Mouse (Mus musculus): ENCODE measurements around the gene Dgkq. TPM values are rescaled to one million over a fixed set of nuclear protein-coding genes. Genes with fewer than 3 reads are reported as not detected.

Gene Dgkq
- polyA plus RNA-seq, 1 experiment: 21.0 TPM

DNA sequence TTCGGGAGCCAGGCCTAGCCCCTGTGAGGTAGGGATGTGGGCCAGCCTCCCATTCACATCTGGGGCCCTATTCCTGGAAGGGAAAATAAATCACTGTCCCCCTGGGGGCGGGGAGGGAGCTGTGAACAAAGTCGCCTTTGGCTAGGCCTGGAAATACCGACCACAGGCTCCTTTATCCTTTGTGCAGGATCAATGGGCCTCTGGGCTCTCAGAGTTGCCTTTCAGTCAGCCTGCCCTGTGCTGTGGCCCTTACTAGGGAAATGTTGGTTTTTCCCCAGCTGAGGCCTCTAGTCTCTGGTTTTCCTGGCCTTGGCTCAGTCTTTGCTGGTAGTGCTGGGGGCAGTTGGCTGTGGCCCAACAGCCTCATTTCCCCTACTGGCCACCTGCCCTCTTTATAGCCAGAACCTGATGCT is 27.9 kb upstream of the Dgkq start:
- H3K4me3 ChIP-seq (ENCODE audit: extremely low read depth, insufficient read depth, insufficient read length): no peak overlapping the region
- DNase-seq (ENCODE audit: low read depth in 1 of 2, low spot score in 2 of 2): no peak
- H3K36me3 ChIP-seq (ENCODE audit: control insufficient read depth, insufficient read depth, low read length): no peaks in the 10 kb centered on the region
- no peaks in the 10 kb centered on the region; the same call in 1 of the 2 replicates for H3K4me1 ChIP-seq (ENCODE audit: control insufficient read depth, insufficient read depth, insufficient read length)
- 93% methylated on average over 4 of the region's 4 CpGs for WGBS
- no peaks in the 10 kb centered on the region for H3K27me3 ChIP-seq (ENCODE audit: control insufficient read depth, insufficient read depth, low read length)
- TF ChIP-seq CTCF (IDR thresholded peaks at IDR 0.05; ENCODE audit: extremely low read depth, insufficient read depth, insufficient read length, insufficient replicate concordance) (no peak), POLR2A (IDR thresholded peaks at IDR 0.05; ENCODE audit: low read depth, low read length) (no peak)
- no peak overlapping the region for H3K27ac ChIP-seq (ENCODE audit: insufficient read depth, low read length)

DNA sequence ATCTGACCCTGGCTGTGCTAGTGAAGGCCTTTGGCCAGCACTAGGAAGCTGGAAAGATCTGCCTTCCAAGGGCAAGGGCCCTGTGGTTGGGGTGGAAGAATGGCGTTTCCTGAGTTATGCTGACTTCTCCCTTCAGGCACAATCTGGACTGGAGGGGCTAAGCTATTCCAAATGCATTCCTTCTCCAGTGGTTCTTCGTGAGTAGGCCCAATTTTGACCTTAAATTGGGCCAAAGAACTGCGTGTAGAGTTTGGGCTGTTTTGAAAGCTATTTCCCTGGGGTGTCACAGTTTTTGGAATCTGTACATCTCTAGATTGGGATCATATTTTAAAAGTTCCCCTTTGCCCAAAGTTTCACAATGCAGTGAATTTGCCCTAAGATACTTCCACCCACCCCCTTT is 27.1 kb upstream of the Dgkq start:
- TF ChIP-seq POLR2A (IDR thresholded peaks at IDR 0.05; ENCODE audit: low read depth, low read length) (no peak), CTCF (IDR thresholded peaks at IDR 0.05; ENCODE audit: extremely low read depth, insufficient read depth, insufficient read length, insufficient replicate concordance) (no peak)
- Histone ChIP-seq H3K27me3 (ENCODE audit: control insufficient read depth, insufficient read depth, low read length) (no peaks in the 10 kb centered on the region), H3K36me3 (ENCODE audit: control insufficient read depth, insufficient read depth, low read length) (no peaks in the 10 kb centered on the region), H3K4me3 (ENCODE audit: extremely low read depth, insufficient read depth, insufficient read length) (no peak overlapping the region), H3K4me1 (ENCODE audit: control insufficient read depth, insufficient read depth, insufficient read length) (no peaks in the 10 kb centered on the region; the same call in 1 of the 2 replicates), H3K27ac (ENCODE audit: insufficient read depth, low read length) (no peak overlapping the region)
- no peak for DNase-seq (ENCODE audit: low read depth in 1 of 2, low spot score in 2 of 2)
- WGBS: 89% methylated on average over 3 of the region's 3 CpGs

DNA sequence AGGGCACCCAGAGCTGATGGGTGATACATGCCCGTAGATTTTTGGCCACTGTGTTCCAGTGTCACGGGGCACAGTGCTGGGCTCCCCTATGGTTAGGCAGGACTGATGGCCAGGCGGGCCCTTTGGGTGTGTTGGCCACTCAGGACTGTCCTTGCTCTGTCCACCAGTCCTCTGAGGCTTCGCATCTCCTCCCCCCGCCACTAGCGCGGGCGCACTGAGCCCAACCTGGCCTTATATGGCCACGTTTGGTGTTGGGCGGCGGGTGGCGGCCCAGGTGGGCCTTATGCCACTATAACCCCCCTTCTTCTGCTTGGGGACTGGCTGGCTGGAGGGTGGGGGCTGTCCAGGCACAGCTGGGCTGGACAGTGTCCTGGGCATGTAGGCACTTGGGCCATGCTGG is 26.4 kb upstream of the Dgkq start:
- H3K36me3 ChIP-seq (ENCODE audit: control insufficient read depth, insufficient read depth, low read length): no peaks in the 10 kb centered on the region
- TF ChIP-seq POLR2A (IDR thresholded peaks at IDR 0.05; ENCODE audit: low read depth, low read length): no peak
- no peak for TF ChIP-seq CTCF (IDR thresholded peaks at IDR 0.05; ENCODE audit: extremely low read depth, insufficient read depth, insufficient read length, insufficient replicate concordance)
- no peak for DNase-seq (ENCODE audit: low read depth in 1 of 2, low spot score in 2 of 2)
- H3K4me3 ChIP-seq (ENCODE audit: extremely low read depth, insufficient read depth, insufficient read length): no peak overlapping the region
- 96% methylated on average over 12 of the region's 12 CpGs for WGBS
- H3K27me3 ChIP-seq (ENCODE audit: control insufficient read depth, insufficient read depth, low read length): no peaks in the 10 kb centered on the region
- H3K4me1 ChIP-seq (ENCODE audit: control insufficient read depth, insufficient read depth, insufficient read length): no peaks in the 10 kb centered on the region; the same call in 1 of the 2 replicates
- H3K27ac ChIP-seq (ENCODE audit: insufficient read depth, low read length): no peak overlapping the region

DNA sequence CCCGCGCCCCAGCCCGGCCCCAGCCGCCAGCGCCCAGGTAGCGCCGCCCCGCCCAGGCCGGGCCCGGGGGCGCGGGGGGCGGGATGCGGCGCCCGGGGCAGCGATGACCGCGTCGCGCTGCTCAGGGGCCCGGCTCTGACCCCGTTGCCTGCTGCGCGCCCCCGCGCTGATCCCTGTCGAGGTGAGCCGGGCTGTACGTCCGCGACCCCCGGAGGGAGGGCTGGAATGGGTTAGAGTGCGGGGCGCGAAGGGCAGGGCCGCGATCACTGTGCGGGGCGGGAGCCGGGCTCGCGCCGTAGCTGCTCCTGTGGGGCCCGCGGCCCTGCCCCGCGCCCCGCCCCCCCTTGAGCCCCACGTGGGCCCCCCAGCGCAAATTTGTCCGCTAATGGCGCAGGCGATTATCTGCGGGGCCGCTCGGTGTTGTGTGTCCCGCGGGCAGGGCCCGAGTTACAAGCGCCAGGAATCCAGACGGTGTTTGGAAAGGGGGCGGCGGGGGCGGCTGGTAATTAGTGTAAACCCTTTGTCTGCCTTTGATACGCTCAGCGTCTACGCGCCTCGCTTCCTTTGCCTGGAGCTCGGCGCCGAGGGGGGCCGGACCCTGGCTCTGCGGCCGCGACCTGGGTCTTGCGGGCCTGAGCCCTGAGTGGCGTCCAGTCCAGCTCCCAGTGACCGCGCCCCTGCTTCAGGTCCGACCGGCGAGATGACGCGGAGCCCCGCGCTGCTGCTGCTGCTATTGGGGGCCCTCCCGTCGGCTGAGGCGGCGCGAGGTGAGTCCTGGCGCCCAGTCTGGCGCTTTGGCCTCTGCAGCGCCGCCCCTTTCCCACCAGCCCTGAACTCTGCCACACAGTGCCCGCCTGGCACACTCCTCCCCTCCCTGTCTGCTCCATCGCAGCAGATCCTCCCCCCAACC is 25.1 kb upstream of the Dgkq start:
- DNase-seq (ENCODE audit: low read depth in 1 of 2, low spot score in 2 of 2): peak in 1 of 2 experiments; percentile 21
- no peaks in the 10 kb centered on the region; the same call in 1 of the 2 replicates for H3K4me1 ChIP-seq (ENCODE audit: control insufficient read depth, insufficient read depth, insufficient read length)
- TF ChIP-seq POLR2A (IDR thresholded peaks at IDR 0.05; ENCODE audit: low read depth, low read length): no peak
- no peak for TF ChIP-seq CTCF (IDR thresholded peaks at IDR 0.05; ENCODE audit: extremely low read depth, insufficient read depth, insufficient read length, insufficient replicate concordance)
- H3K4me3 ChIP-seq (ENCODE audit: extremely low read depth, insufficient read depth, insufficient read length): peak overlapping the region; percentile 66
- H3K36me3 ChIP-seq (ENCODE audit: control insufficient read depth, insufficient read depth, low read length): no peaks in the 10 kb centered on the region
- no peak overlapping the region for H3K27ac ChIP-seq (ENCODE audit: insufficient read depth, low read length)
- no peaks in the 10 kb centered on the region for H3K27me3 ChIP-seq (ENCODE audit: control insufficient read depth, insufficient read depth, low read length)
- under 1% methylated on average over 81 of the region's 99 CpGs for WGBS

DNA sequence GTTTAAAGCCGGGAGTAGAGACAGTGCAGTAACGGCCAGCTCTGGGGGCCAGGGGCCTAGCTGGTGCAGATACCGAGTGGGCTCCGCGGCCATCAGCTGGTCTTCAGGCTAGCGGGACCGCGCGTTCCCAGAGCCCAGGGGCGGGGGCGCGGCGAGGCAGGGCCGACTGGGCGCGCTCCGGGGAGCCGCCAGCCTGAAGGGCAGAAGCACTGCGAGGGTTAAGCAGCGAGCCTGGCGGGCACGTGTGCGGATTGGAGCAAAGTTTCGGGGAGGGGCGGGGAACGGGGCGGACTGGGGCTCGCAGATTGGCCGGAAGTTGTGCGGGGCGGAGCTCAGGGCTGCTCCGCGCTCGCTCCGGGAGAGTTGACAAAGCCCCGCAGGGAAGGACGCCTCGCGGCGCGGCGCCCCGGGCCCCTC is 24.4 kb upstream of the Dgkq start:
- no peak overlapping the region for H3K27ac ChIP-seq (ENCODE audit: insufficient read depth, low read length)
- no peak for TF ChIP-seq CTCF (IDR thresholded peaks at IDR 0.05; ENCODE audit: extremely low read depth, insufficient read depth, insufficient read length, insufficient replicate concordance)
- TF ChIP-seq POLR2A (IDR thresholded peaks at IDR 0.05; ENCODE audit: low read depth, low read length): no peak
- no peaks in the 10 kb centered on the region for H3K36me3 ChIP-seq (ENCODE audit: control insufficient read depth, insufficient read depth, low read length)
- H3K27me3 ChIP-seq (ENCODE audit: control insufficient read depth, insufficient read depth, low read length): no peaks in the 10 kb centered on the region
- no peaks in the 10 kb centered on the region; the same call in 1 of the 2 replicates for H3K4me1 ChIP-seq (ENCODE audit: control insufficient read depth, insufficient read depth, insufficient read length)
- H3K4me3 ChIP-seq (ENCODE audit: extremely low read depth, insufficient read depth, insufficient read length): peak overlapping the region; percentile 68
- peak; percentile 75 to 81 for DNase-seq (ENCODE audit: low read depth in 1 of 2, low spot score in 2 of 2)
- 1% methylated on average over 31 of the region's 43 CpGs for WGBS

DNA sequence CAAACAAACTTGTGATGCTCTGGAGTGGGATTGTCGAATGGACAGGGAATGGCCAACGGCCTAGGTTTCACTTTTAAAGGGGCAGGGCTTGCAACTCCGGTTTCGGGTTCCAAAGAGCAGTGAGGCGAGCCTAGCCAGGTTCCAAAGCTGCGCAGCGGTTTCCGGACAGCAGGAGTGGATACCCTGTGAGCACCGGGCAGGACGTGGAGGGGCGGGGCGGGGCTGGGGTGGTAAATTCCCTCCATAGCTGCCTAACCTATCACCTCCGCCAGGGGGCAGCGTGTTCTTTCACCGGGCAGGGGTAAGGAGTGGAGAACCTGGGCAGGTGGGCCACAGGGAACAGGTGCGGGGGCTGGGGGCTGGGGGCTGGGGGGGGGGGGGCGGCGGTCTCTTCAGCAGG is 22.8 kb upstream of the Dgkq start, which contains the start of gene Fgfrl1:
TSS of gene Fgfrl1 (plus strand) at position 112 of the 400 bp plus-strand sequence.
- DNase-seq (ENCODE audit: low read depth in 1 of 2, low spot score in 2 of 2): peak; percentile 36 to 67
- 4% methylated on average over 18 of the region's 18 CpGs for WGBS
- TF ChIP-seq POLR2A (IDR thresholded peaks at IDR 0.05; ENCODE audit: low read depth, low read length) (no peak), CTCF (IDR thresholded peaks at IDR 0.05; ENCODE audit: extremely low read depth, insufficient read depth, insufficient read length, insufficient replicate concordance) (peak; percentile 51; the same call in 1 of the 2 replicates)
- no peaks in the 10 kb centered on the region; the same call in 1 of the 2 replicates for H3K4me1 ChIP-seq (ENCODE audit: control insufficient read depth, insufficient read depth, insufficient read length)
- H3K36me3 ChIP-seq (ENCODE audit: control insufficient read depth, insufficient read depth, low read length): no peaks in the 10 kb centered on the region
- H3K27me3 ChIP-seq (ENCODE audit: control insufficient read depth, insufficient read depth, low read length): no peaks in the 10 kb centered on the region
- H3K4me3 ChIP-seq (ENCODE audit: extremely low read depth, insufficient read depth, insufficient read length): peak within 1 kb of the TSS; percentile 55
- H3K27ac ChIP-seq (ENCODE audit: insufficient read depth, low read length): no peak within 1 kb of the TSS

All from spleen, adult 2 months (tissue).